Mouse (Mus musculus) layer of hippocampus, postnatal 36 days (tissue): ENCODE measurements around the gene Socs4. TPM values are rescaled to one million over a fixed set of nuclear protein-coding genes. Genes with fewer than 3 reads are reported as not detected.

Experiments
- DNase-seq, 2 experiments: peaks; one replicate each; pipeline ENCODE4 v3.0.0; 2022
- total RNA-seq, 2 experiments: library from RNA; stranded (reverse); gene quantifications; 2 replicates each; pipeline ENCODE4 v1.2.3; 2021

Gene Socs4
- total RNA-seq, 2 experiments from 2014 or later = 12.5 to 14.7 TPM

- DNase-seq = no peak
Measured at GRCm38 (mm10) chr14:47341811-47342291, 65.1 kb downstream of the Socs4 start.

Other genes with a start within 250 kb of the Socs4 start
- 1 to 10 TPM; 1.4 to 1.6 TPM for gene Gch1, start 87.5 kb upstream of the Socs4 start, total RNA-seq
- 1 to 10 TPM; 6.6 to 7.6 TPM for gene Wdhd1, start 74 bp upstream of the Socs4 start, total RNA-seq
- 10 to 100 TPM; 55.8 to 57.8 TPM for gene Mapk1ip1l, start 21.3 kb downstream of the Socs4 start, total RNA-seq
- gene Lgals3, start 90.8 kb downstream of the Socs4 start, total RNA-seq = 1 to 10 TPM in 1 of 2 experiments, under 1 TPM in 1; 0.62 to 1.4 TPM
- under 1 TPM; 0.37 to 0.86 TPM for gene Dlgap5, start 141.5 kb downstream of the Socs4 start, total RNA-seq
- 10 to 100 TPM; 84.3 to 89.6 TPM for gene Fbxo34, start 173.5 kb downstream of the Socs4 start, total RNA-seq